8 mouse cellular contexts compared by ENCODE assay signal in the genomic region with DNA sequence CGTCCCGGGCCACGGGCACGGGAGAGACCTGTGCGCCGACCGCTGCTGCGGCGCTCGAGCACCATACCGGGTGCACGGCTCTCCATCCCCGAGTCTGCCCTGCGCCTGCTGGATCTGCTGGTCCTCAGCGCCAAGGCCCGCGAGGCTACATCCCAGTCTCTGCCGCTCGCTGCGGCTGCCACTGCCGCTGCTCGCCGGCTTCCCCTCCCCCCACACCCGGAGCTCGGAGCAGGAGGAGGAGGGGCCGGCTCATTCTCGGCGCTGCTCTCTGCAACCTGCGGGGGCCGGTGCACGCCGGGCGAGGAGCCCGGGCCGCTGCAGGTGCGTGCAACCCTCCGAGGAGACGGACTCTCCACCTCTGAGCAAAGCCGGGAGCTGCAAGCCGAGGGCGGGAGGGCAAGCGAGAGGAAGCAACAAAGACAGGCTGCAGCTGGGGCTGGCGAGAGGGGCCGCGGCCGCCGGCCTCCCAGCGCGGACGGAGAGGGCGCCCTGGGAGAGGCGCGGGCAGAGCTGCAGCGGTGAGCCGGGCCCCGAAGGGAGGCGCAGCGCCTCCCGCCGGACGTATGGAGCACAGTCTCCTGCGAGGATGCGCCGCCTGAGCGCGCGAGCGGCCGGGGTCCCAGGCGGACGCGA. TPM values are rescaled to one million over a fixed set of nuclear protein-coding genes. Genes with fewer than 3 reads are reported as not detected.
DNase-seq lines count a peak whose midpoint lies in the region; ATAC-seq and TF ChIP-seq lines count a peak whose summit lies in the region.

A gene (plus strand): TSS at position 452 of the 633 bp plus-strand sequence.

- peak within 1 kb of the TSS; percentile 50 for H3K9ac ChIP-seq in limb, embryonic 15.5 days
- H3K9ac ChIP-seq in midbrain, embryonic 16.5 days (ENCODE audit: low read depth, low read length), result peak within 1 kb of the TSS; percentile 86
- peak within 1 kb of the TSS; percentile 43 for H3K9ac ChIP-seq in stomach, embryonic 14.5 days (replicated peaks; ENCODE audit: low read depth, low read length)

- H3K9me3 ChIP-seq in limb, embryonic 15.5 days, result no peaks in the 10 kb centered on the region
- H3K9me3 ChIP-seq in midbrain, embryonic 16.5 days (replicated peaks; ENCODE audit: control insufficient read depth, low read length, poor library complexity, severe bottlenecking), result peaks cover 3% of the 10 kb centered on the region; the same call in 1 of the 2 replicates
- H3K9me3 ChIP-seq in stomach, embryonic 14.5 days (ENCODE audit: control insufficient read depth, low read depth, low read length), result no peaks in the 10 kb centered on the region; the same call in 1 of the 2 replicates

- TF ChIP-seq POLR2A in cortical plate, adult 2 months (IDR thresholded peaks at IDR 0.05; ENCODE audit: extremely low read depth, insufficient read depth, low read length), result no peak
- TF ChIP-seq POLR2A in kidney, adult 2 months (IDR thresholded peaks at IDR 0.05; ENCODE audit: low read depth, low read length), result no peak

- H3K4me3 ChIP-seq in cortical plate, adult 2 months (ENCODE audit: insufficient read depth, low read length), result peak within 1 kb of the TSS; percentile 92
- peak within 1 kb of the TSS; percentile 79 for H3K4me3 ChIP-seq in kidney, adult 2 months (ENCODE audit: insufficient read depth, low read depth, low read length)
- peak within 1 kb of the TSS; percentile 76 for H3K4me3 ChIP-seq in limb, embryonic 15.5 days
- H3K4me3 ChIP-seq in midbrain, embryonic 16.5 days (ENCODE audit: low read depth, low read length), result peak within 1 kb of the TSS; percentile 89
- peak within 1 kb of the TSS; percentile 70 for H3K4me3 ChIP-seq in stomach, embryonic 14.5 days (ENCODE audit: low read depth, low read length)

- TF ChIP-seq CTCF in cortical plate, adult 2 months (IDR thresholded peaks at IDR 0.05; ENCODE audit: extremely low read depth, insufficient read depth, low read length), result peak; percentile 35
- TF ChIP-seq CTCF in kidney, adult 2 months (conservative IDR thresholded peaks at IDR 0.05; ENCODE audit: insufficient read depth, insufficient read length, low read depth, low read length), result peak; percentile 51

- peak; percentile 62 for DNase-seq in urinary bladder, postnatal 14 days (ENCODE audit: low spot score)
- DNase-seq in urinary bladder, adult 2 months (ENCODE audit: low spot score), result no peak
- peak; percentile 77 for DNase-seq in kidney, adult 2 months

- H3K27ac ChIP-seq in cortical plate, adult 2 months (ENCODE audit: insufficient read depth, low read length), result peak within 1 kb of the TSS; percentile 81
- peak within 1 kb of the TSS; percentile 25 for H3K27ac ChIP-seq in kidney, adult 2 months (ENCODE audit: insufficient read depth, low read depth, low read length)
- peak within 1 kb of the TSS; percentile 51; the same call in 1 of the 2 replicates for H3K27ac ChIP-seq in limb, embryonic 15.5 days
- peak within 1 kb of the TSS; percentile 93 for H3K27ac ChIP-seq in midbrain, embryonic 16.5 days (ENCODE audit: low read length)
- peak within 1 kb of the TSS; percentile 77 for H3K27ac ChIP-seq in stomach, embryonic 14.5 days (ENCODE audit: low read length)

- no peaks in the 10 kb centered on the region for H3K27me3 ChIP-seq in kidney, adult 2 months (replicated peaks; ENCODE audit: control insufficient read depth, insufficient read depth, low read length)
- H3K27me3 ChIP-seq in limb, embryonic 15.5 days, result peaks cover 45% of the 10 kb centered on the region
- H3K27me3 ChIP-seq in midbrain, embryonic 16.5 days (ENCODE audit: control insufficient read depth, insufficient read depth, low read depth, low read length), result no peaks in the 10 kb centered on the region
- H3K27me3 ChIP-seq in stomach, embryonic 14.5 days (ENCODE audit: control insufficient read depth, insufficient read depth, low read length), result no peaks in the 10 kb centered on the region

- H3K4me1 ChIP-seq in cortical plate, adult 2 months (ENCODE audit: control insufficient read depth, insufficient read depth, low read length), result peaks cover 7% of the 10 kb centered on the region
- peaks cover 6% of the 10 kb centered on the region; the same call in 1 of the 2 replicates for H3K4me1 ChIP-seq in kidney, adult 2 months (ENCODE audit: control insufficient read depth, insufficient read depth, low read length)
- H3K4me1 ChIP-seq in limb, embryonic 15.5 days, result peaks cover 52% of the 10 kb centered on the region
- peaks cover 32% of the 10 kb centered on the region for H3K4me1 ChIP-seq in midbrain, embryonic 16.5 days (ENCODE audit: control insufficient read depth, insufficient read depth, low read length)
- peaks cover 38% of the 10 kb centered on the region; the same call in 1 of the 2 replicates for H3K4me1 ChIP-seq in stomach, embryonic 14.5 days (ENCODE audit: control insufficient read depth, insufficient read depth, low read length)

- H3K4me2 ChIP-seq in limb, embryonic 15.5 days, result peak within 1 kb of the TSS; percentile 100
- peak within 1 kb of the TSS; percentile 86 for H3K4me2 ChIP-seq in midbrain, embryonic 16.5 days (ENCODE audit: low read length)
- peak within 1 kb of the TSS; percentile 88 for H3K4me2 ChIP-seq in stomach, embryonic 14.5 days (replicated peaks; ENCODE audit: low read depth, low read length)

- under 1% methylated on average over 71 of the region's 72 CpGs for WGBS in kidney, adult 2 months
- 0% methylated on average over 69 of the region's 72 CpGs for WGBS in limb, embryonic 15.5 days
- WGBS in midbrain, embryonic 16.5 days, result under 1% methylated on average over 64 of the region's 72 CpGs
- 0% methylated on average over 59 of the region's 72 CpGs for WGBS in stomach, embryonic 14.5 days

- ATAC-seq in granulocyte monocyte progenitor cell, adult 5-6 weeks (replicated peaks; ENCODE audit: poor library complexity, severe bottlenecking), result peak; percentile 48
- peak; percentile 35 for ATAC-seq in limb, embryonic 15.5 days (ENCODE audit: insufficient number of reproducible peaks, low FRiP score, low TSS enrichment, low read depth)
- peak; percentile 68 for ATAC-seq in midbrain, embryonic 16.5 days
- peak; percentile 49 for ATAC-seq in stomach, embryonic 14.5 days (ENCODE audit: insufficient number of reproducible peaks, insufficient read depth, low FRiP score, low read depth)

- H3K36me3 ChIP-seq in kidney, adult 2 months (ENCODE audit: control insufficient read depth, insufficient read depth, low read length), result no peaks in the 10 kb centered on the region
- no peaks in the 10 kb centered on the region for H3K36me3 ChIP-seq in limb, embryonic 15.5 days
- H3K36me3 ChIP-seq in midbrain, embryonic 16.5 days (ENCODE audit: control insufficient read depth, insufficient read depth, low read length), result no peaks in the 10 kb centered on the region
- no peaks in the 10 kb centered on the region for H3K36me3 ChIP-seq in stomach, embryonic 14.5 days (ENCODE audit: control insufficient read depth, insufficient read depth, low read length)

RNA-seq across cellular contexts. Expression of the gene that starts here (rescaled TPM):
- polyA plus RNA-seq in urinary bladder, adult 2 months (2012; rRNA removed), result 0.17 and 0.29 TPM in 2 replicates
- 5.2 and 7.3 TPM in 2 replicates for polyA plus RNA-seq in cortical plate, adult 2 months (2012; rRNA removed)
- 0.34 and 2.0 TPM in 2 replicates for total RNA-seq in granulocyte monocyte progenitor cell, adult 5-6 weeks (2014; fragmentation: Nextera tagmentation)
- total RNA-seq in granulocyte monocyte progenitor cell, adult 5-6 weeks (2017), result not detected in 2 replicates
- 4.9 and 5.5 TPM in 2 replicates for polyA plus RNA-seq in kidney, adult 2 months (2012; rRNA removed)
- 0.46 and 0.63 TPM in 2 replicates for polyA plus RNA-seq in limb, embryonic 15.5 days (2015; fragmentation: Nextera tagmentation; extraction: Ambion mirVana)
- polyA plus RNA-seq in midbrain, embryonic 16.5 days (2015; fragmentation: Nextera tagmentation; extraction: Ambion mirVana), result 5.3 and 6.0 TPM in 2 replicates
- 2.8 and 2.9 TPM in 2 replicates for polyA plus RNA-seq in stomach, embryonic 14.5 days (2014; fragmentation: Nextera tagmentation; extraction: Ambion mirVana)

Comparison
In these comparisons a context has a peak if more than half of its experiments do, and no peak if none do; other contexts are left out.
1. Peak in ATAC-seq, H3K4me3 ChIP-seq, H3K27ac ChIP-seq, H3K9ac ChIP-seq and H3K4me2 ChIP-seq in limb, embryonic 15.5 days; RNA of the gene not detected or under 1 TPM.
2. H3K27ac ChIP-seq: peak in every context shown above with its lines; median percentile 93 in midbrain, embryonic 16.5 days; 81 in cortical plate, adult 2 months; 77 in stomach, embryonic 14.5 days; 51 in limb, embryonic 15.5 days; 25 in kidney, adult 2 months.